Mouse (Mus musculus): ENCODE measurements around the gene Mettl2.

The Mettl2 gene

GRCm38 (mm10) chr11:105153068-105153833, 27.0 kb downstream of the Mettl2 start:
- DNase-seq (ENCODE audit: low spot score), result peak; percentile 51

- peak; percentile 71 for DNase-seq (ENCODE audit: low spot score)
Observed at GRCm38 (mm10) chr11:105155915-105156314, 29.7 kb downstream of the Mettl2 start.

GRCm38 (mm10) chr11:105156748-105157267, 30.6 kb downstream of the Mettl2 start:
- DNase-seq (ENCODE audit: low spot score), result peak; percentile 50

GRCm38 (mm10) chr11:105158047-105158446, 31.8 kb downstream of the Mettl2 start:
- no peak for DNase-seq (ENCODE audit: low spot score)

GRCm38 (mm10) chr11:105159673-105160360, 33.6 kb downstream of the Mettl2 start:
- DNase-seq (ENCODE audit: low spot score), result no peak

- no peak for DNase-seq (ENCODE audit: low spot score)
Observed at GRCm38 (mm10) chr11:105161411-105161810, 35.2 kb downstream of the Mettl2 start.

GRCm38 (mm10) chr11:105164516-105165510, 38.6 kb downstream of the Mettl2 start:
- DNase-seq (ENCODE audit: low spot score), result no peak

GRCm38 (mm10) chr11:105166780-105167179, 40.6 kb downstream of the Mettl2 start:
- no peak for DNase-seq (ENCODE audit: low spot score)

- peak; percentile 67 for DNase-seq (ENCODE audit: low spot score)
Observed at GRCm38 (mm10) chr11:105178516-105178915, 52.3 kb downstream of the Mettl2 start, which contains the start of gene Tlk2. Gene Tlk2, plus strand, starts transcription at chr11:105178807.

- no peak for DNase-seq (ENCODE audit: low spot score)
Observed at GRCm38 (mm10) chr11:105179523-105179922, 53.3 kb downstream of the Mettl2 start.

GRCm38 (mm10) chr11:105180471-105181091, 54.4 kb downstream of the Mettl2 start:
- no peak for DNase-seq (ENCODE audit: low spot score)

- DNase-seq (ENCODE audit: low spot score), result peak; percentile 97
Observed at GRCm38 (mm10) chr11:105181126-105181637, 55.0 kb downstream of the Mettl2 start.

GRCm38 (mm10) chr11:105181689-105182460, 55.6 kb downstream of the Mettl2 start:
- peak; percentile 62 for DNase-seq (ENCODE audit: low spot score)

GRCm38 (mm10) chr11:105182461-105182855, 56.2 kb downstream of the Mettl2 start:
- DNase-seq (ENCODE audit: low spot score), result no peak

- no peak for DNase-seq (ENCODE audit: low spot score)
Observed at GRCm38 (mm10) chr11:105184678-105185077, 58.5 kb downstream of the Mettl2 start.
